Mouse (Mus musculus): ENCODE data around the gene Arhgap1. TPM values are rescaled to one million over a fixed set of nuclear protein-coding genes. Genes with fewer than 3 reads are reported as not detected.

Arhgap1 gene
- polyA plus RNA-seq, 1 experiment from 2014 or later: 96.3 TPM

DNA sequence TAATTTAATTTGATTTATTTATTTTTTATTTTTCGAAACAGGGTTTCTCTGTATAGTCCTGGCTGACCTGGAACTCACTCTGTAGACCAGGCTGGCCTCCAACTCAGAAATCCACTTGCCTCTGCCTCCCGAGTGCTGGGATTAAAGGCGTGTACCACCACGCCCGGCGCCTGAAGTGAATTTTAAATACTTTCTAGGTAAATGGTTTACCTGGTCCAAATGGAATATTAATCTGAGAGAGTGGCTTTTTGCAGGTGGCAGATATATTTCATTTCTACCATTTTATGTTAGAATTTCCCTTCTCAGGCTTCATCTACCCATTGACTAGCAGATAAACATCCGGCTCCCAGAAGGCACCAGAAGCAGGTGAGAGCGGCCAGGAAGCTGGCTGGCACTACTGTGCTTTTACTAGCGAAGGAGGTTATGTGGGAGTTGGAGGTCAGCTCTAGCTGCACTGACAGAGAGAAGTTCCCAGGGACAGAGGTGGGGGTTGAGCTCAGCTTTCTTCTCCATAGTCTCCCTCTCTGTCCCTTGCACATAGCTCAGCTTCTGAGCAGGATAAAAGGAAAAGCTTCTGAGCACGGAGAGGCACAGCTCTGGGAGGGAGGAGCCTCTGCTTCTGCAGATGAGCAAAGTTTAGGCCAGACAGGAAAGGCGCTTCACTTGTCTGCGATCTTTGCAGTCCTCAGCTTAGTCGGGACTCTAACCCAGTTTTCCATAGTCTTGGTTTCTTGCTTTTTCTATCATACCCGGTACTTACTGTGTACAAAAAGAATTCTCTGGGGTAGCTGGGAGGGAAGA lies 2.0 kb downstream of the Arhgap1 start:
- Histone ChIP-seq H3K27ac (no peak overlapping the region), H3K9me3 (no peaks in the 10 kb centered on the region), H3K36me3 (peaks cover 53% of the 10 kb centered on the region), H3K4me3 (no peak overlapping the region), H3K4me1 (replicated peaks) (peaks cover 25% of the 10 kb centered on the region), H3K27me3 (ENCODE audit: insufficient read depth, poor library complexity, severe bottlenecking) (no peaks in the 10 kb centered on the region)
- DNase-seq (ENCODE audit: low spot score): no peak
- WGBS: 89% methylated on average over 14 of the region's 14 CpGs

DNA sequence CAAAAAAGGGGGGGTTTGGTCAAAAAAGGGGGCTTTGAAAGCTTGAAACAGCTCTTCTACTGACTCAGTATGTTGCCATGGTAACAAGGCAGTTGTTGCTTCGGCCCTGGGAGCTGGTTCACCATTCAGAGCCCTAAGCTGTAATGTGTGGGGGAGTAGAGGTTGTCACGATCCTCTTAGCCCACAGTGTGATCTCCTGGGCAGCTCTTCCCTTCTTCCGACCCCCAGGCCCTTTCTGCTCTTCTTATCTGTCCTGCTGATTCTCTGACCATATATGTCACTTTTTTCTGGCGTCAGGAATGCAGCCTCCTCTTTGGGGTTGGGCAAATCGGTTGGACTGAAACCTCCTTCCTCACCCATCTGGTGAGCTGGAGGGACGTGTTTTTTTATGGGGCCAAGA lies 3.2 kb downstream of the Arhgap1 start:
- H3K27me3 ChIP-seq (ENCODE audit: insufficient read depth, poor library complexity, severe bottlenecking): no peaks in the 10 kb centered on the region
- H3K9me3 ChIP-seq: no peaks in the 10 kb centered on the region
- 62% methylated on average over 6 of the region's 6 CpGs for WGBS
- no peak for DNase-seq (ENCODE audit: low spot score)
- H3K4me3 ChIP-seq: no peak overlapping the region
- no peak overlapping the region for H3K27ac ChIP-seq
- H3K4me1 ChIP-seq (replicated peaks): peaks cover 25% of the 10 kb centered on the region
- H3K36me3 ChIP-seq: peaks cover 53% of the 10 kb centered on the region

DNA sequence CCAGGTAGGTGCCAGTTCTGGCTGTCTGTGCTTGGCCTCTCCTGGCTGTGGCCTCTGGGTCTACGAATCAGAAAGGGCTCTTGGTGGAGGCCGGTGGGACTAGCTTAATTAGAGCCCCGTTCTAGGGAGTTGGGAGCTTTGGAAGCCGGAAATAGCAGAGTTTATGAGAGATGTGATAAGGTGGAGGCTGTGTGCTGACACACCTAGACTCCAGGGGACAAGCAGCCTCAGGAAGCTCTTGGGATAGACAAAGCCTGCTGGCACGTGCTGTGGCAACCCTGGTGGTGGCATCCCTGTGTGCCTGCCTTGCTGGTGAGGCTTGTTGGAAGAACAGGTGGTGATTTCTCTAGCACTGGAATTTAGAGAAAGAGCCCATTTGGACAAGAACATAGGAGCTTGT lies 5.7 kb downstream of the Arhgap1 start:
- WGBS: 89% methylated on average over 5 of the region's 5 CpGs
- H3K4me3 ChIP-seq: no peak overlapping the region
- peaks cover 13% of the 10 kb centered on the region for H3K4me1 ChIP-seq (replicated peaks)
- H3K9me3 ChIP-seq: no peaks in the 10 kb centered on the region
- H3K27me3 ChIP-seq (ENCODE audit: insufficient read depth, poor library complexity, severe bottlenecking): no peaks in the 10 kb centered on the region
- DNase-seq (ENCODE audit: low spot score): no peak
- H3K36me3 ChIP-seq: peaks cover 72% of the 10 kb centered on the region
- no peak overlapping the region for H3K27ac ChIP-seq

DNA sequence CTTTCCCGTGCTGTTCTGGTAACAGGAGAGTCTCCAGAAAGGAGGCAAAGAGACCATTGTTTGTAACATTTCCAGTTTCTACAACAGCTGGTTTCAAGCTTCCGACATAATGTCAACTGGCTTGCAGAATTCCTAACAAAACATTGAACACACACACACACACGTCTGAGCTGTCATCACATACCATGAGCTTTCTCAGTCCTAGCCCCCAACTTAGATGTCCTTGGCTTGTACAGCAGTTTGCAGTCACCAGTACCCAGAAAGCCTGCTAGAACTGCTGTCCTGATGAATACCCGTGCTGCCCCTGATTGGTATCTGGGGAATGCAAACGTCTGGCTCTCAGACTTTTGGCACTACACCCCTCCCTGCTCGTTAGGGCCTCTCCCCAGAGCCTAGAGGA lies 6.2 kb downstream of the Arhgap1 start:
- Histone ChIP-seq H3K9me3 (no peaks in the 10 kb centered on the region), H3K36me3 (peaks cover 74% of the 10 kb centered on the region), H3K4me3 (no peak overlapping the region), H3K4me1 (replicated peaks) (peaks cover 9% of the 10 kb centered on the region), H3K27ac (no peak overlapping the region), H3K27me3 (ENCODE audit: insufficient read depth, poor library complexity, severe bottlenecking) (no peaks in the 10 kb centered on the region)
- 85% methylated on average over 6 of the region's 6 CpGs for WGBS
- no peak for DNase-seq (ENCODE audit: low spot score)

DNA sequence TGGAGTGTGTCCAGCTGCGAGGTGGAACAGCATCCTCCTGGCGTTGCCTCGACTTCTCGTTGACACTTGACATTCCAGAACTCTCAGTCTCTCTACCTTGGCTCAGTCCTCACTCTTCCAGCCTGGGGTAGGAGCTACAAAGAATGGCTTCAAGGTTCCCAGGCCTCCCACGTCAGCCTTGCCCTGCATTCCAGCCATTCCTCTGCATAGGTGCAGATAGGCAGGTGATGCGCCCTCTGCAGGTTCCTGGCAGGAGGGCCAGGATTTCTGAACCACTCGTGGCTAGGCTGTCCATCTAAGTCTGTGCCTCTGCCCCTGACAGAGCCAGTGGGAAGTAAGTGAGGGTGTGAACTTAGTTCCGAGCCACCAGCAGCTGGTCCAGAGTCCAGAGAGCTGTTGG lies 7.1 kb downstream of the Arhgap1 start:
- no peak overlapping the region for H3K4me3 ChIP-seq
- H3K4me1 ChIP-seq (replicated peaks): peaks cover 2% of the 10 kb centered on the region; the same call in 1 of the 2 replicates
- H3K27ac ChIP-seq: no peak overlapping the region
- peaks cover 82% of the 10 kb centered on the region for H3K36me3 ChIP-seq
- no peaks in the 10 kb centered on the region for H3K9me3 ChIP-seq
- WGBS: 81% methylated on average over 8 of the region's 8 CpGs
- H3K27me3 ChIP-seq (ENCODE audit: insufficient read depth, poor library complexity, severe bottlenecking): no peaks in the 10 kb centered on the region
- no peak for DNase-seq (ENCODE audit: low spot score)

DNA sequence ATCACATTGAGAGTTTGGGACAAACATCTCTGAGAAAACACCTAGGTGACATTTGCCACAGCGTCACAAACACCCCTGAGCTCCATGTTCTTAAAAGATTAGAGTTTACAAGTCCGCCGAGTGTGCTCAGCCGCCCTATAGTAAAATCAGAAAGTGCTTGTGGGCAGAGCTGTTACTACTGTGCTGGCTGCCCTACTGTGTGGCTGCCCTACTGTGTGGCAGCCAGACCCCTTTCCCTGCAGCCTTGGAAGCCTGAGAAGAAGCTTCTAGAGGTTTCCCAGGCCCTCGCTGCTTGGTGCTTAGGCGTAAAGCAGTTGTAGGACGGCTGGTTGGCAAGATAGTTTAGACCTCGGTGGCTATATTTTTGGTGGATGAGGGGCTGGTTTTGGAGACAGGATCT lies 10.0 kb downstream of the Arhgap1 start:
- Histone ChIP-seq H3K4me3 (no peak overlapping the region), H3K4me1 (replicated peaks) (no peaks in the 10 kb centered on the region), H3K27ac (no peak overlapping the region), H3K9me3 (no peaks in the 10 kb centered on the region), H3K36me3 (peaks cover 97% of the 10 kb centered on the region), H3K27me3 (ENCODE audit: insufficient read depth, poor library complexity, severe bottlenecking) (no peaks in the 10 kb centered on the region)
- no peak for DNase-seq (ENCODE audit: low spot score)
- 97% methylated on average over 8 of the region's 8 CpGs for WGBS

DNA sequence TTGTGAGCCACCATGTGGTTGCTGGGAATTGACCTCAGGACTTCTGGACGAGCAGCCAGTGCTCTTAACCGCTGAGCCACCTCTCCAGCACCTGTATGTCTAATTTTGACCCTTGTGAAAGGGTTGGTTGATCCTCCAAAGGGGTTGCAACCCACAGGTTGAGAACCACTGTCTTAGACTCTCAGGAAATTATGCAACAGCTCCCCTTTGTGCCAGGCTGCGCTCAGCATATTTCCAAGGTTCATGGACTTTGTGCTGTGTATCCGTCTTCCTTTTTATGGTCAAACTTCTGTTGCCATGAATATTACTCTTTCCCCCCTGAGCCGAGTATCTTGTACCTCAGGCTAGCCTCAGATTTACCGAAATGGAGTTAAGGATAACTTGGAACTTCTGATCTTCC lies 11.3 kb downstream of the Arhgap1 start:
- 95% methylated on average over 6 of the region's 6 CpGs for WGBS
- DNase-seq (ENCODE audit: low spot score): no peak
- peaks cover 95% of the 10 kb centered on the region for H3K36me3 ChIP-seq

DNA sequence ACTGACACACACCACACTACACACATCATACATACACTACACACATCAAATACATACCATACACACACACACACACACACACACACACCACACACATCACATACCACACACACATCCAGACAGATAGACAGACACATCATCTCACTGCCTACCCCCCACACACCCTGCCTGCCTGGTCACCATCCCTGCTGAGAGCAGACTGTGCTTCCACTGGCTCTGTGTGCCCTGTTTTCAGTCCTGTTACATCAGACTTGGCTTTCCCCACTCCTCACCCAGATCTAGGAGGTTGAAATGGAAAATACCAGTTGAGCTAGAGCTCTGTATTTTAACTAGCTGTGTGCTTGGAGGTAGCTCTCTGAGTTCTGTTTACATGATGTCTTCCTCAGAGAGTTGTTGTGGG lies 15.1 kb downstream of the Arhgap1 start:
- Histone ChIP-seq H3K27ac (no peak overlapping the region), H3K4me3 (no peak overlapping the region), H3K9me3 (no peaks in the 10 kb centered on the region), H3K36me3 (peaks cover 93% of the 10 kb centered on the region), H3K27me3 (ENCODE audit: insufficient read depth, poor library complexity, severe bottlenecking) (no peaks in the 10 kb centered on the region), H3K4me1 (replicated peaks) (no peaks in the 10 kb centered on the region)
- DNase-seq (ENCODE audit: low spot score): no peak

More for the DNA sequence above, 11.3 kb downstream of the Arhgap1 start:
- Histone ChIP-seq H3K27ac (no peak overlapping the region), H3K4me3 (no peak overlapping the region), H3K27me3 (ENCODE audit: insufficient read depth, poor library complexity, severe bottlenecking) (no peaks in the 10 kb centered on the region), H3K9me3 (no peaks in the 10 kb centered on the region), H3K4me1 (replicated peaks) (no peaks in the 10 kb centered on the region)

DNA sequence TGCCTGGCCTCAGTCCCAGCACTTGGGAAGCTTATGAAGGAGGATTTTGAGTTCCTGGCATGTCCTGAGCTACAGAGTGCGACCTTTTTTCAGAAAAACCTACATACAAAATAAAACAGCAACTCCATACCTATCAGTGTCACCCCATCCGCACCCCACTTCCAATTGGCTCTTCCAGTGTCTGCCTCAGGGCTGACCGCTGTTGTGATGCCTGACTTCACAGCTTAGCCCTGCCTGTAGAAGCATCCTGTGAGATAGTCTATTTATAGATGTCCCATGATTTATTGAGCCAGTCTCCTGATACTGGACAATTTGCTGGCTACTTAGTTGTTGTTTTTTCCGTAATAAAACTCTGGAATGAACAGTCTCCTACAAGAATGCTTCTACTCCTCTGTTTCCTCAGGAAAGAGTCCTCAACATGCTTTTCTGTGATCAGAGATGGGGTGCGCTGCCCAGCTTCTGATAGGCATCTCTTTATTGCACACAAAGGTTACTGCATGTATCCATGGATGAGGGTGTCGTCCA lies 16.8 kb downstream of the Arhgap1 start:
- 94% methylated on average over 6 of the region's 6 CpGs for WGBS
- H3K4me1 ChIP-seq (replicated peaks): no peaks in the 10 kb centered on the region
- no peak overlapping the region for H3K27ac ChIP-seq
- DNase-seq (ENCODE audit: low spot score): no peak
- no peaks in the 10 kb centered on the region for H3K27me3 ChIP-seq (ENCODE audit: insufficient read depth, poor library complexity, severe bottlenecking)
- peaks cover 96% of the 10 kb centered on the region for H3K36me3 ChIP-seq
- no peak overlapping the region for H3K4me3 ChIP-seq
- H3K9me3 ChIP-seq: no peaks in the 10 kb centered on the region

DNA sequence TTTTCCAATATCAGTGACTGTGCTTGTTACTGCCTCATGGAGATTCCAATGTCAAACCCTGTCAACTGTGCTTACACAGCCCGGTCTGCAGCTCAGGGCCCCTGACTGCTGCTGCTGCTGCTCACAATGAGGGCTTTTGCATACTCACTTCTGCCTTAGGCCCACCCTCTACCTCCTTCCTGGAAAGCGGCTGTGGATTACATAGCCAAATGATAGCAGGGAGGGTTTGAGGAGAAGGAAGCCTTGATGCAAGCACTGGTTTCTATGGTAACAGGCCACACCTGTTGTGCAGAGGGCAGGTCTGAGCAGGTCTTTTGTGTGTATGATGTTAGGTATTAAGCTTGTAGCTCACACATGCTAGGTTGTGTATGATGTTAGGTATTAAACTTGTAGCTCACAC lies 18.1 kb downstream of the Arhgap1 start:
- H3K36me3 ChIP-seq: peaks cover 92% of the 10 kb centered on the region
- no peak overlapping the region for H3K27ac ChIP-seq
- 84% methylated on average over 2 of the region's 2 CpGs for WGBS
- DNase-seq (ENCODE audit: low spot score): no peak
- no peaks in the 10 kb centered on the region for H3K27me3 ChIP-seq (ENCODE audit: insufficient read depth, poor library complexity, severe bottlenecking)
- no peaks in the 10 kb centered on the region for H3K4me1 ChIP-seq (replicated peaks)
- no peaks in the 10 kb centered on the region for H3K9me3 ChIP-seq
- no peak overlapping the region for H3K4me3 ChIP-seq

DNA sequence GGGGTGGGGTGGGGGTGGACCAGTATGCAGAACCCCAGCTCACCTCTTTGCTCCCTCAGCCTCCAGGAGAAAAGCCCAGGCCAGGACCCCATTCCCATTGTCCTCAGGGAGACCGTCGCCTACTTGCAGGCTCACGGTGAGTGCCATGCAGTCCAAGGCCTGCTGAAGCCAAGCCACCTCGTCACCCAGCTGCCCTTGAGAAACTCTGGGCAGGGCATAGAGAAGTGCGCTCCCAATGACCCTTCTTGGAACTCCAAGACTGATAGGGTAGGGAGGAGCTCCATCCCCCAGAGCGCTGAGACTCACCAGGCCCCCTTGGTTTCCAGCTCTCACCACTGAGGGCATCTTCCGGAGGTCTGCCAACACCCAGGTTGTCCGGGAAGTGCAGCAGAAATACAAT lies 19.7 kb downstream of the Arhgap1 start:
- Histone ChIP-seq H3K27ac (no peak overlapping the region), H3K27me3 (ENCODE audit: insufficient read depth, poor library complexity, severe bottlenecking) (no peaks in the 10 kb centered on the region), H3K4me3 (no peak overlapping the region), H3K9me3 (no peaks in the 10 kb centered on the region), H3K36me3 (peaks cover 90% of the 10 kb centered on the region), H3K4me1 (replicated peaks) (no peaks in the 10 kb centered on the region)
- no peak for DNase-seq (ENCODE audit: low spot score)
- WGBS: 90% methylated on average over 8 of the region's 8 CpGs

DNA sequence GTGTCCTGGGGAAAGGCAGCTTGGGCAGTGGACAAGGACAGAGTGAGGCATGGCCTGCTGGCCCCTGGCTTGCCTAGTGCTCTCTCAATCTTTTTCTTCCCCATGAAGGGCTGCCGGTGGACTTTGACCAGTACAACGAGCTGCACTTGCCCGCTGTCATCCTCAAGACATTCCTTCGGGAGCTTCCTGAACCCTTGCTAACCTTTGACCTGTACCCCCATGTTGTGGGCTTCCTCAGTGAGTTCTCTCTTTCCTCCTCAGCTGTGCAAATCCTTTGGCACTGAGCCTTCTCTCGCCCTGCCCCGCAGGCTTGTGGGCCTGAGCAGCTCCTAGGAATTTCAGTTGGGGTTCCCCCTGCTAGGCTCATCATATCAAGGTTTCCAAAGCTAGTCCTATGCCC lies 20.4 kb downstream of the Arhgap1 start:
- Histone ChIP-seq H3K27me3 (ENCODE audit: insufficient read depth, poor library complexity, severe bottlenecking) (no peaks in the 10 kb centered on the region), H3K4me1 (replicated peaks) (no peaks in the 10 kb centered on the region), H3K4me3 (no peak overlapping the region), H3K36me3 (peaks cover 90% of the 10 kb centered on the region), H3K9me3 (no peaks in the 10 kb centered on the region), H3K27ac (no peak overlapping the region)
- 90% methylated on average over 6 of the region's 6 CpGs for WGBS
- no peak for DNase-seq (ENCODE audit: low spot score)

DNA sequence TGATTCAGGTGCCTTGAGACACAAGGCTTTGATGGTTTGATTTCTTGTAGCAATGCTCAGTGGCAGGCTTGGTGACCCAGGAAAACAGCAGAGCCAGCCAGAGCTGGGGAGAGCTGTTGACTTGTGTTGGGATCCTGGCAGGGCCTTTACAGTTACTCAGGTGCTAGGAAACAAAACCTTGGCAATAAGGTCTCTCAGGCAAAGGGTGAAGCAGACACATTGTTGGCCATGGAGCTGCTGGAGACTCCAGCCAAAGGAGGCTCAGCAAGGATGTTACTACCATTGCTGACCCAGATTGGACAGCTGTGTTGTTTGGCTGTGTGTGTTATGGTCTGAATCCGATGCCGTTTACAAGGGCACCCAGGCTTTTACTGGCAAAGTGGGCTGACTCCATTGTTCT lies 23.9 kb downstream of the Arhgap1 start:
- WGBS: 88% methylated on average over 2 of the region's 2 CpGs
- Histone ChIP-seq H3K27me3 (ENCODE audit: insufficient read depth, poor library complexity, severe bottlenecking) (no peaks in the 10 kb centered on the region), H3K4me3 (no peak overlapping the region)

More for the DNA sequence above, 23.9 kb downstream of the Arhgap1 start:
- H3K27ac ChIP-seq: no peak overlapping the region
- DNase-seq (ENCODE audit: low spot score): no peak
- H3K9me3 ChIP-seq: no peaks in the 10 kb centered on the region
- peaks cover 92% of the 10 kb centered on the region for H3K36me3 ChIP-seq
- H3K4me1 ChIP-seq (replicated peaks): no peaks in the 10 kb centered on the region
